Comparison of ENCODE assay signal across 8 mouse cellular contexts in the genomic region with DNA sequence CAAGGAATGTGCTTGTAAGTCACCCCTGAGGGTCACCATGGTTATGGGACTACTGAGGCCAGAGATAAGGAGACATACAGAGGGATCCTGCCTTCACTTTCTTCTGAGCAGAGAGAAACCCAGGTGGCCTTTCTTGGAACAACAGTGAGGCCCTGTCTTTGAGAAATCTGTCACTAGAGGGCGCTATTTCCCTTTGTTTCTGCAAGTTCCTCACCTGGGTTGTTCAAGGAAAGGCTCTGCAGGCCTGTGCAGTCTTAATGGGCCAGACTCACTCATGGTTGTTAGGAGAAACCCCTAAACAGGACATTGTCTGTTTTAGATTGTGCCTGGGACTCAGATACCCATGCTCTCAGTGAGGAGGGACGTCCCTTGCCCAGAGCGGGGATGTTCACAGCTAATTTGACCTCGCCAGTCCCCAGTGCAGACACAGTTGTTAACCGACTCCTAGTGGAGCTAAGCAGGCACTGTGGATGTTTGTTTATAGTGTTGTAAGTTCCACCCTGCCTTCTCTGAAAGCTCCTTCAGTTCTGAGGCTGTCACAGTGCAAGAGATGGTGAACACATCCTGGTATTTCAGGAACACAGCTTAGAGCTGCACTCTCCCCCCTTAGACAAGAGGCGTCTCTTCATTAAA. TPM values are rescaled to one million over a fixed set of nuclear protein-coding genes. Genes with fewer than 3 reads are reported as not detected.
A peak's percentile ranks its signal among the peaks of the same experiment; 100 is the strongest.
DNase-seq lines count a peak whose midpoint lies in the region; ATAC-seq and TF ChIP-seq lines count a peak whose summit lies in the region.
"Had no signal": no experiment of that assay in that cellular context is flagged by ENCODE, and none has a peak within 500 bp of the region (broad histone marks: within the 10 kb centered on the region; RNA-seq: fewer than 3 reads in every experiment).

No protein-coding gene starts in this region.

- H3K9me3 ChIP-seq in G1E (replicated peaks), result no peaks in the 10 kb centered on the region
- H3K9me3 ChIP-seq in embryonic facial prominence, embryonic 14.5 days (ENCODE audit: control insufficient read depth, low read length), result no peaks in the 10 kb centered on the region
- H3K9me3 ChIP-seq in hindbrain, embryonic 10.5 days, result no peaks in the 10 kb centered on the region
- no peaks in the 10 kb centered on the region for H3K9me3 ChIP-seq in lung, embryonic 14.5 days (ENCODE audit: low read depth, low read length)

- no peak overlapping the region for H3K4me3 ChIP-seq in G1E (ENCODE audit: low read depth, low read length)
- no peak overlapping the region for H3K4me3 ChIP-seq in bone marrow, adult 2 months (replicated peaks; ENCODE audit: control insufficient read depth, low read depth, low read length)
- no peak overlapping the region for H3K4me3 ChIP-seq in embryonic facial prominence, embryonic 14.5 days (ENCODE audit: low read depth, low read length)
- no peak overlapping the region for H3K4me3 ChIP-seq in hindbrain, embryonic 10.5 days
- H3K4me3 ChIP-seq in layer of hippocampus, adult 2 months, result no peak overlapping the region
- H3K4me3 ChIP-seq in lung, embryonic 14.5 days (ENCODE audit: low read depth, low read length), result no peak overlapping the region
- H3K4me3 ChIP-seq: myocyte had no signal

- no peak overlapping the region for H3K9ac ChIP-seq in embryonic facial prominence, embryonic 14.5 days (ENCODE audit: low read depth, low read length)
- no peak overlapping the region for H3K9ac ChIP-seq in lung, embryonic 14.5 days

- H3K36me3 ChIP-seq in G1E (replicated peaks), result no peaks in the 10 kb centered on the region
- H3K36me3 ChIP-seq in embryonic facial prominence, embryonic 14.5 days (ENCODE audit: control insufficient read depth, insufficient read depth, low read length), result no peaks in the 10 kb centered on the region
- no peaks in the 10 kb centered on the region for H3K36me3 ChIP-seq in hindbrain, embryonic 10.5 days
- no peaks in the 10 kb centered on the region for H3K36me3 ChIP-seq in lung, embryonic 14.5 days (ENCODE audit: insufficient read depth)

- no peak for TF ChIP-seq POLR2A in bone marrow, adult 2 months (IDR thresholded peaks at IDR 0.05; ENCODE audit: borderline replicate concordance, control insufficient read depth, low read depth, low read length)

- peak; percentile 23 for DNase-seq in G1E (ENCODE audit: low spot score)
- peak; percentile 92 for DNase-seq in embryonic facial prominence, embryonic 14.5 days (ENCODE audit: low spot score)
- DNase-seq in hindbrain, embryonic 10.5 days (ENCODE audit: low spot score), result peak; percentile 68
- peak; percentile 47 to 75 for DNase-seq in layer of hippocampus, adult 2 months (ENCODE audit: low spot score in 2 of 2)
- peak; percentile 93 for DNase-seq in lung, embryonic 14.5 days
- peak; percentile 58 for DNase-seq in right cerebral cortex, adult 18-20 months

- TF ChIP-seq CTCF in G1E (IDR thresholded peaks at IDR 0.05; ENCODE audit: low read depth, low read length), result peak; percentile 53
- peak; percentile 34 for TF ChIP-seq CTCF in bone marrow, adult 2 months (IDR thresholded peaks at IDR 0.05; ENCODE audit: control insufficient read depth, insufficient read depth, low read length)
- peak; percentile 89 for TF ChIP-seq CTCF in layer of hippocampus, adult 2 months (conservative IDR thresholded peaks at IDR 0.05)
- peak; percentile 83 for TF ChIP-seq CTCF in lung, embryonic 14.5 days (IDR thresholded peaks at IDR 0.05; ENCODE audit: low read depth)

- no peak overlapping the region for H3K27ac ChIP-seq in bone marrow, adult 2 months (ENCODE audit: control insufficient read depth, insufficient read depth, low read depth, low read length, poor library complexity)
- H3K27ac ChIP-seq in embryonic facial prominence, embryonic 14.5 days (replicated peaks; ENCODE audit: low read depth, low read length), result no peak overlapping the region
- H3K27ac ChIP-seq in hindbrain, embryonic 10.5 days, result no peak overlapping the region
- H3K27ac ChIP-seq in layer of hippocampus, adult 2 months, result no peak overlapping the region
- no peak overlapping the region for H3K27ac ChIP-seq in lung, embryonic 14.5 days (ENCODE audit: low read depth)

- no peaks in the 10 kb centered on the region for H3K27me3 ChIP-seq in G1E (ENCODE audit: insufficient read depth, low read length)
- no peaks in the 10 kb centered on the region for H3K27me3 ChIP-seq in embryonic facial prominence, embryonic 14.5 days (replicated peaks; ENCODE audit: control insufficient read depth, insufficient read depth, low read length)
- no peaks in the 10 kb centered on the region for H3K27me3 ChIP-seq in hindbrain, embryonic 10.5 days (ENCODE audit: insufficient read depth, poor library complexity, severe bottlenecking)
- H3K27me3 ChIP-seq in lung, embryonic 14.5 days (ENCODE audit: insufficient read depth, low read length), result no peaks in the 10 kb centered on the region

- no peak for ATAC-seq in G1E (ENCODE audit: extremely low read depth, insufficient number of reproducible peaks, low FRiP score, poor library complexity, severe bottlenecking)
- ATAC-seq in embryonic facial prominence, embryonic 14.5 days (ENCODE audit: low read depth), result peak; percentile 93
- ATAC-seq in lung, embryonic 14.5 days (ENCODE audit: insufficient read depth), result peak; percentile 44; the same call in 1 of the 2 replicates

- H3K4me1 ChIP-seq in G1E (ENCODE audit: insufficient read depth, low read depth, low read length), result no peaks in the 10 kb centered on the region
- no peaks in the 10 kb centered on the region for H3K4me1 ChIP-seq in bone marrow, adult 2 months (ENCODE audit: control insufficient read depth, insufficient read depth, low read length)
- H3K4me1 ChIP-seq in embryonic facial prominence, embryonic 14.5 days (ENCODE audit: control insufficient read depth, insufficient read depth, low read length), result no peaks in the 10 kb centered on the region
- peaks cover 14% of the 10 kb centered on the region for H3K4me1 ChIP-seq in hindbrain, embryonic 10.5 days (replicated peaks)
- H3K4me1 ChIP-seq in lung, embryonic 14.5 days (ENCODE audit: insufficient read depth), result no peaks in the 10 kb centered on the region

- 71% methylated on average over 6 of the region's 6 CpGs for WGBS in bone marrow, adult 2 months
- 41% methylated on average over 6 of the region's 6 CpGs for WGBS in embryonic facial prominence, embryonic 14.5 days
- 57% methylated on average over 6 of the region's 6 CpGs for WGBS in hindbrain, embryonic 10.5 days
- WGBS in lung, embryonic 14.5 days, result 48% methylated on average over 6 of the region's 6 CpGs

- no peak overlapping the region for H3K4me2 ChIP-seq in embryonic facial prominence, embryonic 14.5 days (ENCODE audit: low read depth, low read length)
- H3K4me2 ChIP-seq in lung, embryonic 14.5 days, result no peak overlapping the region

RNA-seq across cellular contexts. Expression of a gene that starts 49.2 kb away (rescaled TPM):
- total RNA-seq in G1E (2014; fragmentation: Nextera tagmentation) (not detected in 2 replicates), G1E (2017) (not detected in 2 replicates)
- not detected in 2 replicates for polyA plus RNA-seq in G1E (2012)
- polyA plus RNA-seq in bone marrow, adult 2 months (2011; ENCODE audit: insufficient read depth, insufficient read length, low replicate concordance, missing spikeins), result 4.0 TPM in 1 of 2 replicates, not detected in the other
- polyA plus RNA-seq in embryonic facial prominence, embryonic 14.5 days (2014; fragmentation: Nextera tagmentation; extraction: Ambion mirVana), result 0.18 TPM in 1 of 2 replicates, not detected in the other
- polyA plus RNA-seq in hindbrain, embryonic 10.5 days (2016; fragmentation: Nextera tagmentation; extraction: Ambion mirVana), result 0.25 TPM in 1 of 2 replicates, not detected in the other
- total RNA-seq in layer of hippocampus, adult 2 months (2021), result not detected
- 0.37 TPM in 1 of 2 replicates, not detected in the other for polyA plus RNA-seq in lung, embryonic 14.5 days (2014; fragmentation: Nextera tagmentation; extraction: Ambion mirVana)
- polyA plus RNA-seq: myocyte had no signal

Comparison
In these comparisons a context has a peak if more than half of its experiments do, and no peak if none do; other contexts are left out.
1. DNase-seq: peak in every context shown above with its lines; median percentile 93 in lung, embryonic 14.5 days; 92 in embryonic facial prominence, embryonic 14.5 days; 68 in hindbrain, embryonic 10.5 days; 61 in layer of hippocampus, adult 2 months; 58 in right cerebral cortex, adult 18-20 months; 23 in G1E.
2. CTCF ChIP-seq: peak in every context shown above with its lines; median percentile 89 in layer of hippocampus, adult 2 months; 83 in lung, embryonic 14.5 days; 53 in G1E; 34 in bone marrow, adult 2 months.